In the genomic region with DNA sequence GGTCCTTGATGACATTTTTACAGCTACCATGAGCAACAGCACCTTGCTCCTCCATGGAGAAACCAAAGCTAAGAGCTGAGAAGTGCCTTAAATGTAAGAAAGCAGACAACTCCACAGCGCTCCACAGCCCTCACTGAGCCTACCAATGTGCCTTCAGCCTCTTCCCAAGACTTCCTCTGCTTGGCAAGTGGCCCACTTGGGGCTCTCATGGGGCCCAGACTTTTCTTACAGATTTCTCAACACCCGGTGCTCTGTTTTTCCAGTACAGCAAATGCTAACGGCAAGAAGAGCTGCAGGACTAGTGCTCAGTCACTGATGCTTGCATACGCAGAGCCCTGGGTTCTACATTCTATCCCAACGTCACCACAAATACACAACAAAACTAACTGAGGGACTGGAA, we compare ENCODE assay signal across 28 mouse cellular contexts. TPM values are rescaled to one million over a fixed set of nuclear protein-coding genes. Genes with fewer than 3 reads are reported as not detected.
DNase-seq lines count a peak whose midpoint lies in the region; ATAC-seq lines count a peak whose summit lies in the region.
"Had no signal": no experiment of that assay in that cellular context is flagged by ENCODE, and none has a peak within 500 bp of the region (broad histone marks: within the 10 kb centered on the region; RNA-seq: fewer than 3 reads in every experiment).

No protein-coding gene starts in this region.

- peaks cover 54% of the 10 kb centered on the region for H3K4me1 ChIP-seq in liver, embryonic 15.5 days (replicated peaks)
- H3K4me1 ChIP-seq in liver, embryonic 12.5 days = peaks cover 28% of the 10 kb centered on the region
- no peaks in the 10 kb centered on the region for H3K4me1 ChIP-seq in forebrain, embryonic 11.5 days (replicated peaks; ENCODE audit: control insufficient read depth, insufficient read depth, low read length)
- H3K4me1 ChIP-seq: forebrain, embryonic 10.5 days; hindbrain, embryonic 10.5 days; hindbrain, embryonic 13.5 days; intestine, embryonic 15.5 days had no signal

- peaks cover 100% of the 10 kb centered on the region for H3K36me3 ChIP-seq in liver, embryonic 15.5 days (replicated peaks)
- peaks cover 98% of the 10 kb centered on the region for H3K36me3 ChIP-seq in liver, embryonic 12.5 days
- peaks cover 39% of the 10 kb centered on the region for H3K36me3 ChIP-seq in forebrain, embryonic 11.5 days (ENCODE audit: control insufficient read depth, insufficient read depth, low read length)

- 0 out of 2 replicates have a peak overlapping the region, but pooled peaks have one; percentile 15 for H3K27ac ChIP-seq in liver, embryonic 15.5 days (replicated peaks)
- no peak overlapping the region for H3K27ac ChIP-seq in liver, embryonic 12.5 days
- H3K27ac ChIP-seq in forebrain, embryonic 11.5 days (ENCODE audit: low read depth, low read length) = no peak overlapping the region
- H3K27ac ChIP-seq: forebrain, embryonic 10.5 days; heart, embryonic 15.5 days; hindbrain, embryonic 10.5 days; hindbrain, embryonic 13.5 days; intestine, embryonic 15.5 days had no signal

- WGBS in liver, embryonic 15.5 days (ENCODE audit: insufficient replicate concordance) = 85% methylated on average over 5 of the region's 5 CpGs
- 90% methylated on average over 5 of the region's 5 CpGs for WGBS in liver, embryonic 12.5 days (ENCODE audit: insufficient replicate concordance)
- WGBS in forebrain, embryonic 11.5 days = 95% methylated on average over 5 of the region's 5 CpGs

- no peak overlapping the region for H3K9ac ChIP-seq in liver, embryonic 15.5 days
- H3K9ac ChIP-seq in liver, embryonic 12.5 days = no peak overlapping the region
- no peak overlapping the region for H3K9ac ChIP-seq in forebrain, embryonic 11.5 days (ENCODE audit: low read length)
- H3K9ac ChIP-seq: forebrain, postnatal 0 days; heart, embryonic 12.5 days; heart, embryonic 15.5 days; hindbrain, embryonic 13.5 days; intestine, embryonic 15.5 days had no signal

- no peak for ATAC-seq in liver, embryonic 15.5 days (ENCODE audit: insufficient read depth)
- no peak for ATAC-seq in liver, embryonic 12.5 days
- no peak for ATAC-seq in forebrain, embryonic 11.5 days (replicated peaks; ENCODE audit: low FRiP score)
- ATAC-seq: activated CD4-positive, CD25-positive, alpha-beta regulatory T cell, adult 4 months; CD4-positive, CD25-positive, alpha-beta regulatory T cell, adult 4 months; forebrain, embryonic 14.5 days; forebrain, postnatal 0 days; hindbrain, embryonic 16.5 days; intestine, embryonic 15.5 days had no signal

- H3K27me3 ChIP-seq in liver, embryonic 15.5 days = no peaks in the 10 kb centered on the region
- no peaks in the 10 kb centered on the region for H3K27me3 ChIP-seq in liver, embryonic 12.5 days (replicated peaks)
- H3K27me3 ChIP-seq in forebrain, embryonic 11.5 days (ENCODE audit: control insufficient read depth, insufficient read depth, low read length) = no peaks in the 10 kb centered on the region
- H3K27me3 ChIP-seq: heart, embryonic 12.5 days; heart, embryonic 15.5 days; hindbrain, embryonic 13.5 days; intestine, embryonic 15.5 days had no signal

- no peaks in the 10 kb centered on the region for H3K9me3 ChIP-seq in liver, embryonic 15.5 days (replicated peaks)
- H3K9me3 ChIP-seq in liver, embryonic 12.5 days (replicated peaks) = no peaks in the 10 kb centered on the region
- H3K9me3 ChIP-seq in forebrain, embryonic 11.5 days (ENCODE audit: control insufficient read depth, low read length) = no peaks in the 10 kb centered on the region
- H3K9me3 ChIP-seq: forebrain, embryonic 10.5 days; heart, embryonic 12.5 days; heart, embryonic 15.5 days; hindbrain, embryonic 10.5 days; hindbrain, embryonic 13.5 days; intestine, embryonic 15.5 days had no signal

- DNase-seq in adrenal gland, postnatal 25 days = peak; percentile 45
- no peak for DNase-seq in adrenal gland, postnatal 4 days (ENCODE audit: low spot score in 2 of 2)
- DNase-seq in adipocyte (ENCODE audit: low spot score) = peak; percentile 78
- DNase-seq in forebrain, embryonic 11.5 days (ENCODE audit: low spot score) = no peak
- DNase-seq: adrenal gland, adult 8-10 months; cerebellum, adult 18-20 months; cerebellum, adult 9-10 months; cerebellum, postnatal 14 days; forebrain, postnatal 0 days; gastrocnemius, postnatal 36 days; heart, postnatal 10 days; heart, postnatal 36 days; kidney, adult 11 months had no signal

- no peak overlapping the region for H3K4me3 ChIP-seq in liver, embryonic 15.5 days (replicated peaks)
- H3K4me3 ChIP-seq in liver, embryonic 12.5 days = no peak overlapping the region
- no peak overlapping the region for H3K4me3 ChIP-seq in forebrain, embryonic 11.5 days (ENCODE audit: low read depth, low read length)
- H3K4me3 ChIP-seq: forebrain, embryonic 10.5 days; heart, embryonic 12.5 days; heart, embryonic 15.5 days; hindbrain, embryonic 10.5 days; hindbrain, embryonic 13.5 days; intestine, embryonic 15.5 days had no signal

- no peak overlapping the region for H3K4me2 ChIP-seq in liver, embryonic 15.5 days
- no peak overlapping the region for H3K4me2 ChIP-seq in liver, embryonic 12.5 days
- H3K4me2 ChIP-seq in forebrain, embryonic 11.5 days (ENCODE audit: low read depth, low read length, severe bottlenecking) = no peak overlapping the region
- H3K4me2 ChIP-seq: heart, embryonic 12.5 days; heart, embryonic 15.5 days; hindbrain, embryonic 13.5 days; intestine, embryonic 15.5 days had no signal

RNA-seq across cellular contexts. Expression of a gene that starts 10.0 kb away (rescaled TPM):
- 34.7 and 48.1 TPM in 2 replicates for total RNA-seq in adrenal gland, postnatal 25 days (2021)
- 10 to 100 TPM; 40.2 to 41.8 TPM for total RNA-seq in adrenal gland, postnatal 4 days (2021)
- polyA plus RNA-seq in liver, embryonic 15.5 days (2015; fragmentation: Nextera tagmentation; extraction: Ambion mirVana) = 6.0 and 6.7 TPM in 2 replicates
- polyA plus RNA-seq in liver, embryonic 12.5 days (2016; fragmentation: Nextera tagmentation; extraction: Ambion mirVana) = 14.5 and 15.5 TPM in 2 replicates
- polyA plus RNA-seq in forebrain, embryonic 11.5 days (2014; fragmentation: Nextera tagmentation; extraction: Ambion mirVana) = 16.3 and 22.3 TPM in 2 replicates

RNA-seq across cellular contexts. Expression of a gene that starts 12.7 kb away (rescaled TPM):
- total RNA-seq in adrenal gland, postnatal 25 days (2021) = 37.5 and 42.2 TPM in 2 replicates
- 10 to 100 TPM; 33.4 to 38.7 TPM for total RNA-seq in adrenal gland, postnatal 4 days (2021)
- 97.2 and 118 TPM in 2 replicates for polyA plus RNA-seq in liver, embryonic 15.5 days (2015; fragmentation: Nextera tagmentation; extraction: Ambion mirVana)
- polyA plus RNA-seq in liver, embryonic 12.5 days (2016; fragmentation: Nextera tagmentation; extraction: Ambion mirVana) = 85.7 and 85.9 TPM in 2 replicates
- 55.7 and 57.9 TPM in 2 replicates for polyA plus RNA-seq in forebrain, embryonic 11.5 days (2014; fragmentation: Nextera tagmentation; extraction: Ambion mirVana)

RNA-seq across cellular contexts. Expression of a gene that starts 13.4 kb away (rescaled TPM):
- total RNA-seq in adrenal gland, postnatal 25 days (2021) = 13.5 and 19.9 TPM in 2 replicates
- total RNA-seq in adrenal gland, postnatal 4 days (2021) = 10 to 100 TPM; 21.9 to 25.6 TPM
- polyA plus RNA-seq in liver, embryonic 15.5 days (2015; fragmentation: Nextera tagmentation; extraction: Ambion mirVana) = 129 and 144 TPM in 2 replicates
- 87.4 and 88.6 TPM in 2 replicates for polyA plus RNA-seq in liver, embryonic 12.5 days (2016; fragmentation: Nextera tagmentation; extraction: Ambion mirVana)
- polyA plus RNA-seq in forebrain, embryonic 11.5 days (2014; fragmentation: Nextera tagmentation; extraction: Ambion mirVana) = 58.6 and 60.8 TPM in 2 replicates

RNA-seq across cellular contexts. Expression of a gene that starts 29.5 kb away (rescaled TPM):
- 0.88 and 1.3 TPM in 2 replicates for total RNA-seq in adrenal gland, postnatal 25 days (2021)
- under 1 TPM; 0.20 to 0.28 TPM for total RNA-seq in adrenal gland, postnatal 4 days (2021)
- 0.06 and 0.07 TPM in 2 replicates for polyA plus RNA-seq in liver, embryonic 15.5 days (2015; fragmentation: Nextera tagmentation; extraction: Ambion mirVana)
- 0.10 and 0.12 TPM in 2 replicates for polyA plus RNA-seq in liver, embryonic 12.5 days (2016; fragmentation: Nextera tagmentation; extraction: Ambion mirVana)
- 0.09 and 0.11 TPM in 2 replicates for polyA plus RNA-seq in forebrain, embryonic 11.5 days (2014; fragmentation: Nextera tagmentation; extraction: Ambion mirVana)
- polyA plus RNA-seq: intestine, embryonic 15.5 days had no signal

RNA-seq across cellular contexts. Expression of a gene that starts 34.4 kb away (rescaled TPM):
- not detected in 2 replicates for total RNA-seq in adrenal gland, postnatal 25 days (2021)
- 1 to 10 TPM in 1 of 2 experiments, not detected in 1; 3.4 TPM for total RNA-seq in adrenal gland, postnatal 4 days (2021)
- polyA plus RNA-seq in liver, embryonic 15.5 days (2015; fragmentation: Nextera tagmentation; extraction: Ambion mirVana) = 0.28 and 0.68 TPM in 2 replicates
- 0.10 and 0.25 TPM in 2 replicates for polyA plus RNA-seq in liver, embryonic 12.5 days (2016; fragmentation: Nextera tagmentation; extraction: Ambion mirVana)
- polyA plus RNA-seq in forebrain, embryonic 11.5 days (2014; fragmentation: Nextera tagmentation; extraction: Ambion mirVana) = 1.4 and 2.6 TPM in 2 replicates
- total RNA-seq: gastrocnemius, adult 8-10 months; gastrocnemius, postnatal 36 days; heart, adult 8-10 months; heart, postnatal 10 days; heart, postnatal 36 days had no signal
- polyA plus RNA-seq: C2C12 had no signal

Comparison
In these comparisons a context has a peak if more than half of its experiments do, and no peak if none do; other contexts are left out.
1. DNase-seq: peak in adrenal gland, postnatal 25 days (single experiment) and adipocyte (single experiment); none in adrenal gland, postnatal 4 days (0 of 2) and forebrain, embryonic 11.5 days (single experiment).